Mouse (Mus musculus) mouse embryonic stem cell (cell line): Measurements from ENCODE around the gene Mbd6.

ENCODE experiments used
- in situ Hi-C, 2 experiments: fragments of 300-500 bp; cut with MboI; formaldehyde crosslinking; loops; 1 replicate in 1 of 2; 3 replicates in 1 of 2; pipeline ENCODE4 v1.14.3; 2019 to 2020; ENCODE audit warnings: low sequenced_read_pairs in 2 of 2, low pct_unique_long_range_greater_than_20kb in 1 of 2, mixed read lengths in 1 of 2; ENCODE audit not compliant: unreplicated experiment in 1 of 2

The Mbd6 gene

GRCm38 (mm10) chr10:127236541-127236940 is 52.3 kb downstream of the Mbd6 start:
- in situ Hi-C loops = no loop called here

- in situ Hi-C loops = no loop called here
These were observed 55.7 kb downstream of the Mbd6 start for GRCm38 (mm10) chr10:127233141-127233540.
